Mouse (Mus musculus): ENCODE results near the gene Wdr24. TPM values are rescaled to one million over a fixed set of nuclear protein-coding genes. Genes with fewer than 3 reads are reported as not detected.

The Wdr24 gene
- polyA plus RNA-seq, 1 experiment from 2014 or later, result 25.4 TPM

- Histone ChIP-seq H3K27ac (0 out of 2 replicates have a peak overlapping the region, but pooled peaks have one; percentile 94), H3K4me2 (replicated peaks) (peak overlapping the region; percentile 88), H3K4me1 (replicated peaks) (peaks cover 24% of the 10 kb centered on the region), H3K36me3 (peaks cover 9% of the 10 kb centered on the region; the same call in 1 of the 2 replicates), H3K27me3 (replicated peaks) (no peaks in the 10 kb centered on the region), H3K9me3 (no peaks in the 10 kb centered on the region), H3K9ac (peak overlapping the region; percentile 66), H3K4me3 (replicated peaks) (peak overlapping the region; percentile 64)
- 56% methylated on average over 10 of the region's 10 CpGs for WGBS
- no peak for ATAC-seq
Observed at GRCm38 (mm10) chr17:25876347-25876915, 53.0 kb downstream of the Wdr24 start.

DNA sequence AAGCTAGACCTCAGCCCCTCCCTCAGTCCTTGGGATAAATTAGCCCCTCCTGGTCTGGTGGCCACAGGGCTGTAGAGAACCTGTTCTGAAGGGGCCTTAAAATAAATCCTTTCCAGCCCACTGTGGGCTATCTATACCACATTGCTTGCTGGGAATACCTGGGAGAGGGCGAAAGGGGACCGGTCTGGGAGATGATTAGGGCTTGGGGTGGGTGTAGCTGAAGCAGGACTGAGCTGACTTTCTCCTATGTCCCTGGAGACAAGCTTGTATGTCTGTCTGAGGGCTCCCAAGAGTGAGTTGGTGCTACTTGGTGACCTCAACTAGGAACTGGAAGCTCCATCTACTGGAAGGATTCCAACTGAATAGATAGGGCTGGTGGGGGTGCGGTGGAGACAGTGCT, 53.6 kb downstream of the Wdr24 start:
- Histone ChIP-seq H3K4me2 (replicated peaks) (peak overlapping the region; percentile 88), H3K27ac (no peak overlapping the region), H3K9me3 (no peaks in the 10 kb centered on the region), H3K27me3 (replicated peaks) (no peaks in the 10 kb centered on the region), H3K4me1 (replicated peaks) (peaks cover 26% of the 10 kb centered on the region), H3K36me3 (peaks cover 9% of the 10 kb centered on the region; the same call in 1 of the 2 replicates), H3K9ac (no peak overlapping the region), H3K4me3 (replicated peaks) (no peak overlapping the region)
- 96% methylated on average over 3 of the region's 3 CpGs for WGBS
- ATAC-seq, result no peak

GRCm38 (mm10) chr17:25877741-25878610, 54.5 kb downstream of the Wdr24 start:
- H3K4me1 ChIP-seq (replicated peaks), result peaks cover 26% of the 10 kb centered on the region
- WGBS, result 92% methylated on average over 32 of the region's 32 CpGs

More at GRCm38 (mm10) chr17:25877741-25878610, 54.5 kb downstream of the Wdr24 start:
- ATAC-seq, result no peak
- Histone ChIP-seq H3K9ac (no peak overlapping the region), H3K4me2 (replicated peaks) (no peak overlapping the region), H3K27me3 (replicated peaks) (no peaks in the 10 kb centered on the region), H3K4me3 (replicated peaks) (no peak overlapping the region), H3K36me3 (peaks cover 13% of the 10 kb centered on the region), H3K9me3 (no peaks in the 10 kb centered on the region), H3K27ac (no peak overlapping the region)

Other genes starting within 250 kb of the Wdr24 start
- gene Lmf1, start 244.5 kb upstream of the Wdr24 start, polyA plus RNA-seq (2015; fragmentation: Nextera tagmentation; extraction: Ambion mirVana), result 33.0 and 35.9 TPM in 2 replicates
- gene Gng13, start 106.5 kb upstream of the Wdr24 start, polyA plus RNA-seq (2015; fragmentation: Nextera tagmentation; extraction: Ambion mirVana), result 2.6 and 2.9 TPM in 2 replicates
- 23.5 and 26.8 TPM in 2 replicates for gene Chtf18, start 96.2 kb upstream of the Wdr24 start, polyA plus RNA-seq (2015; fragmentation: Nextera tagmentation; extraction: Ambion mirVana)
- 16.4 and 17.0 TPM in 2 replicates for gene Rpusd1, start 96.0 kb upstream of the Wdr24 start, polyA plus RNA-seq (2015; fragmentation: Nextera tagmentation; extraction: Ambion mirVana)
- gene Mslnl, start 87.6 kb upstream of the Wdr24 start, polyA plus RNA-seq (2015; fragmentation: Nextera tagmentation; extraction: Ambion mirVana), result 0.06 TPM in 1 of 2 replicates, not detected in the other
- gene Msln, start 69.2 kb upstream of the Wdr24 start, polyA plus RNA-seq (2015; fragmentation: Nextera tagmentation; extraction: Ambion mirVana), result 21.6 and 22.1 TPM in 2 replicates
- 29.0 and 31.5 TPM in 2 replicates for gene Narfl, start 49.9 kb upstream of the Wdr24 start, polyA plus RNA-seq (2015; fragmentation: Nextera tagmentation; extraction: Ambion mirVana)
- gene Haghl, start 38.0 kb upstream of the Wdr24 start, polyA plus RNA-seq (2015; fragmentation: Nextera tagmentation; extraction: Ambion mirVana), result 37.9 and 41.5 TPM in 2 replicates
- gene Ccdc78, start 37.0 kb upstream of the Wdr24 start, polyA plus RNA-seq (2015; fragmentation: Nextera tagmentation; extraction: Ambion mirVana), result 0.15 and 0.40 TPM in 2 replicates
- 82.5 and 101 TPM in 2 replicates for gene Fam173a, start 30.7 kb upstream of the Wdr24 start, polyA plus RNA-seq (2015; fragmentation: Nextera tagmentation; extraction: Ambion mirVana)
- not detected in 2 replicates for gene AC134908.4, start 28.0 kb upstream of the Wdr24 start, polyA plus RNA-seq (2015; fragmentation: Nextera tagmentation; extraction: Ambion mirVana)
- gene Metrn, start 26.5 kb upstream of the Wdr24 start, polyA plus RNA-seq (2015; fragmentation: Nextera tagmentation; extraction: Ambion mirVana), result 41.9 and 45.6 TPM in 2 replicates
- 3.1 and 4.1 TPM in 2 replicates for gene Fbxl16, start 14.5 kb upstream of the Wdr24 start, polyA plus RNA-seq (2015; fragmentation: Nextera tagmentation; extraction: Ambion mirVana)
- 45.1 and 49.4 TPM in 2 replicates for gene Jmjd8, start 5.2 kb downstream of the Wdr24 start, polyA plus RNA-seq (2015; fragmentation: Nextera tagmentation; extraction: Ambion mirVana)
- gene Stub1, start 9.8 kb downstream of the Wdr24 start, polyA plus RNA-seq (2015; fragmentation: Nextera tagmentation; extraction: Ambion mirVana), result 297 and 322 TPM in 2 replicates
- gene Rhbdl1, start 13.7 kb downstream of the Wdr24 start, polyA plus RNA-seq (2015; fragmentation: Nextera tagmentation; extraction: Ambion mirVana), result 1.8 and 1.9 TPM in 2 replicates
- gene Gm20683, start 18.1 kb downstream of the Wdr24 start, polyA plus RNA-seq (2015; fragmentation: Nextera tagmentation; extraction: Ambion mirVana), result 1.1 and 2.4 TPM in 2 replicates
- gene Rhot2, start 21.2 kb downstream of the Wdr24 start, polyA plus RNA-seq (2015; fragmentation: Nextera tagmentation; extraction: Ambion mirVana), result 19.2 and 22.1 TPM in 2 replicates
- 14.0 and 18.7 TPM in 2 replicates for gene Wdr90, start 37.9 kb downstream of the Wdr24 start, polyA plus RNA-seq (2015; fragmentation: Nextera tagmentation; extraction: Ambion mirVana)
- 73.0 and 77.0 TPM in 2 replicates for gene Mcrip2, start 45.1 kb downstream of the Wdr24 start, polyA plus RNA-seq (2015; fragmentation: Nextera tagmentation; extraction: Ambion mirVana)
- 53.5 and 67.8 TPM in 2 replicates for gene Mettl26, start 51.4 kb downstream of the Wdr24 start, polyA plus RNA-seq (2015; fragmentation: Nextera tagmentation; extraction: Ambion mirVana)
- gene Wfikkn1, start 57.2 kb downstream of the Wdr24 start, polyA plus RNA-seq (2015; fragmentation: Nextera tagmentation; extraction: Ambion mirVana), result 0.29 and 0.36 TPM in 2 replicates
- gene Rab40c, start 96.1 kb downstream of the Wdr24 start, polyA plus RNA-seq (2015; fragmentation: Nextera tagmentation; extraction: Ambion mirVana), result 21.4 and 24.9 TPM in 2 replicates
- 52.1 and 56.4 TPM in 2 replicates for gene Pigq, start 121.3 kb downstream of the Wdr24 start, polyA plus RNA-seq (2015; fragmentation: Nextera tagmentation; extraction: Ambion mirVana)
- gene Nhlrc4, start 121.3 kb downstream of the Wdr24 start, polyA plus RNA-seq (2015; fragmentation: Nextera tagmentation; extraction: Ambion mirVana), result 0.10 and 0.46 TPM in 2 replicates
- 0.20 and 0.28 TPM in 2 replicates for gene A930017K11Rik, start 128.9 kb downstream of the Wdr24 start, polyA plus RNA-seq (2015; fragmentation: Nextera tagmentation; extraction: Ambion mirVana)
- gene Capn15, start 162.2 kb downstream of the Wdr24 start, polyA plus RNA-seq (2015; fragmentation: Nextera tagmentation; extraction: Ambion mirVana), result 18.5 and 25.1 TPM in 2 replicates
- gene Rab11fip3, start 245.9 kb downstream of the Wdr24 start, polyA plus RNA-seq (2015; fragmentation: Nextera tagmentation; extraction: Ambion mirVana), result 12.4 and 13.6 TPM in 2 replicates

Measured in intestine, embryonic 15.5 days (tissue).